Mouse (Mus musculus) liver, embryonic 12.5 days (tissue): ENCODE data around the gene Ikbke. TPM values are rescaled to one million over a fixed set of nuclear protein-coding genes. Genes with fewer than 3 reads are reported as not detected.
"Not testable (repeated sequence)": the region's sequence is repeated elsewhere in the genome, so short reads cannot be mapped to it uniquely, and the experiment has no call there.

Experiments
- ATAC-seq: fragments of 200-750 bp; cut with Nextera tagmentation; 2 replicates; pipeline ENCODE4 v1.8.0; 2017; ENCODE audit warnings: moderate number of reproducible peaks, mild to moderate bottlenecking, moderate library complexity
- H3K27ac ChIP-seq: fragments of 300-500 bp; sonication (generic); 2 replicates; pipeline ENCODE4 v1.5.1; 2016; ENCODE audit warnings: mild to moderate bottlenecking
- H3K27me3 ChIP-seq: fragments of 300-500 bp; sonication (generic); replicated peaks from 2 replicates; pipeline ENCODE4 v1.6.1; 2016; ENCODE audit warnings: mild to moderate bottlenecking, moderate library complexity
- H3K36me3 ChIP-seq: fragments of 300-500 bp; sonication (generic); 2 replicates; pipeline ENCODE4 v1.6.1; 2016; ENCODE audit warnings: mild to moderate bottlenecking, moderate library complexity
- H3K4me1 ChIP-seq: fragments of 300-500 bp; sonication (generic); 2 replicates; pipeline ENCODE4 v1.6.1; 2016
- H3K4me2 ChIP-seq: fragments of 300-500 bp; sonication (generic); 2 replicates; pipeline ENCODE4 v1.6.1; 2016; ENCODE audit warnings: mild to moderate bottlenecking, moderate library complexity
- H3K4me3 ChIP-seq: fragments of 300-500 bp; sonication (generic); 2 replicates; pipeline ENCODE4 v1.5.1; 2016; ENCODE audit warnings: mild to moderate bottlenecking, moderate library complexity
- H3K9ac ChIP-seq: fragments of 300-500 bp; sonication (generic); 2 replicates; pipeline ENCODE4 v1.6.1; 2016; ENCODE audit warnings: mild to moderate bottlenecking, moderate library complexity
- H3K9me3 ChIP-seq: fragments of 300-500 bp; sonication (generic); replicated peaks from 2 replicates; pipeline ENCODE4 v1.6.1; 2016; ENCODE audit warnings: mild to moderate bottlenecking, moderate library complexity
- WGBS: fragments of 180-500 bp; shearing (Covaris S2); methylation state at CpG from one replicate; pipeline ENCODE4 v1.1.7; 2016; ENCODE audit not compliant: insufficient replicate concordance; 5-methylcytosine and 5-hydroxymethylcytosine counted together
- polyA plus RNA-seq: library from polyadenylated mRNA; unstranded; fragments of >200 nt; fragmentation: Nextera tagmentation; extraction: Ambion mirVana; gene quantifications from 2 replicates; pipeline ENCODE4 v1.2.1, GENCODE M21; 2016

Gene Ikbke
- polyA plus RNA-seq, 1 experiment from 2014 or later = 4.5 TPM

DNA sequence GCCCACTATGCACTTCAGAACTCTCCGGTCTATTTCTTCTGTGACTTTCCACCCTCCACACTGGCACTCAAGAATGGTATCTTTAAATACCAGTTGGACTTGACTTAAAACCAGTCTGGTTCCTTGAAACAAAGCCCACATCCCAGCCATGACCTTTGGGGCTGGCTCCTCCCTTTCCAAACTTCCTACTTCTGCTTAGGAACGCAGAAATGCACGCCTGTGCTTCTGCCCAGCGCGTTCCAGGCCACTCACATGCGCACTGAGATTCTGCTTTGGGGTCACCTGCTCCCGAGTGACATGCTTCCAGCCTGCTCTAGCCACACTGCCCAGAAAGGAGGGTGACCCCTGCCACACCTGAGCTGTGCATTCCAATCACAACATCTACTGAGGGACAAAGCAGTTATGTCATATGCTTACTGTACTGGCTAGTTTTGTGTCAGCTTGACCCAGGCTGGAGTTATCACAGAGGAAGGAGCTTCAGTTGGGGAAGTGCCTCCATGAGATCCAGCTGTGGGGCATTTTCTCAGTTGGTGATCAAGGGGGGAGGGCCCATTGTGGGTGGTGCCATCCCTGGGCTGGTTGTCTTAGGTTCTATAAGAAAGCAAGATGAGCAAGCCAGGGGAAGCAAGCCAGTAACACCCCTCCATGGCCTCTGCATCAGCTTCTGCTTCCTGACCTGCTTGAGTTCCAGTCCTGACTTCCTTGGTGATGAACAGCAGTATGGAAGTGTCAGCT, 26.7 kb downstream of the Ikbke start:
- H3K9ac ChIP-seq, H3K27ac ChIP-seq, H3K9me3 ChIP-seq, H3K36me3 ChIP-seq, H3K4me1 ChIP-seq, H3K4me2 ChIP-seq, H3K4me3 ChIP-seq, ATAC-seq: not testable (repeated sequence)
- WGBS = 46% methylated on average over 7 of the region's 7 CpGs
- peaks cover 41% of the 10 kb centered on the region for H3K27me3 ChIP-seq

DNA sequence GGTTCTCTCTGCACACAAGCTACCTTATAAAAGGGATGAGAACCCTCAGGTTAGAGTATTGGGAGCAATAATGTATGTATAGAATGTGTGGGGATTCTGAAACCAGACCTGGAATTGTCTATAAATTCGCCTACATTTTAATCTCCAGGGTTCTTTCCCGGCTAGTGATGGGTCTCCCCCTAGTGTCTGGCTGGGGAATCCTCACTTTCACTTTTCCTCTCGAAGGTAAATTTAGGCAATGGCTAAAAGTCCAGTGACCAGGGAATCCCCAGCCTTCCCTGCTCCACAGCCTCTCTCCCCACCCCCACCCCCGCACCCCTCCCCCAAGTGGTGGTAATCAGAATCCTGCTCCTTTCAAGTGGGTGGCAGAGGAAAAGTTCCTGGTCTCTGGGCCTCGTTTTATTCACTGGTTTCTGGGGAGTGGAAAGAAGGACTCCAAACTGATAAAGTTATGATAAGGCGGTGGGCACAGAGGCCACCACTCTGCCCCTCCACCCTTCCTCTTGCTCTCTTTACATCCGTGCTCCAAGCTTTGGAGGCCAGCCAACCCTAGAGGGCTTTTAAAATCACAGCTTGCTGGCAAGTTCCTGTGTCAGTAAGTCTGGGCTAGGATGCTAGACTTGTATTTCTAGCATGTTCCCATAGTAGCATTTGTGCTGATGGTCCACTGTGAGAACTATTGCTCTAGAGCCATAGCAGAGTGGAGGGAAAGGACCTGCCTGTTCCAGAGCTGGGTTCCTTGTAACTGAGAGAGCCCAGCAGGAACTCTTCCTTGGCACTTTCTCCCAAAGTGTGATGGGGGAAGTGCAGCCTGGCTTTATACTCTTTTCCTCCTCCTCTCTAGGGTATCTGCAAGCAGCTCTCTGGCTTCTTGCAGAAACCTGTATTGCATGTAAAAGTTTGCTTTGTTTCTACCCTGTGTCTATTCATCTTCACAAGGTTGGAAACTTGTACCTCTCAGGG, 32.7 kb downstream of the Ikbke start:
- peaks cover 25% of the 10 kb centered on the region for H3K4me1 ChIP-seq
- peaks cover 86% of the 10 kb centered on the region for H3K27me3 ChIP-seq
- no peak overlapping the region for H3K9ac ChIP-seq
- no peak overlapping the region for H3K27ac ChIP-seq
- H3K36me3 ChIP-seq = no peaks in the 10 kb centered on the region
- no peaks in the 10 kb centered on the region for H3K9me3 ChIP-seq
- ATAC-seq = no peak
- H3K4me3 ChIP-seq = peak overlapping the region; percentile 23; the same call in 1 of the 2 replicates
- 5% methylated on average over 7 of the region's 7 CpGs for WGBS
- peak overlapping the region; percentile 75 for H3K4me2 ChIP-seq

DNA sequence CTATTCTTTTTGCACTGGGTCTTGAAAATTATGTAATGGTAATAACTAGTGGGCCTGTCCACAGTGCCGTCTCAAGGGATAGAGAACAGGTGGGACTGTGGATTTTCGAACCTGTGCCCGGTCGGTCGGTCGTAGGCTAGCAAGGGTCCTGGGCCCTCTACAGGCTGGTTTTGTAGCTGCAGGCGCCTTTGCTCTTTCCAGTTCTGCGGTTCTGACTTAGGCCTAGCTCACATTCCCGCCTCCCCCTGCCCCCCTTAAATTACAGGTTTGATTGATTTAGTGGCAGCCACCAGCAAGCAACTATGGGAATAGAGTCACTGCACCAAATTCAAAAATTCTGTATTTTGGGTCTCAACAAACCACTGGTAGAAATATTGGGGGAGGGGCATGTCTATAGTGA, 33.5 kb downstream of the Ikbke start:
- WGBS = 4% methylated on average over 9 of the region's 9 CpGs
- no peaks in the 10 kb centered on the region for H3K36me3 ChIP-seq
- peaks cover 93% of the 10 kb centered on the region for H3K27me3 ChIP-seq
- no peak overlapping the region for H3K27ac ChIP-seq
- H3K4me2 ChIP-seq = peak overlapping the region; percentile 75
- no peak overlapping the region for H3K9ac ChIP-seq
- peaks cover 25% of the 10 kb centered on the region for H3K4me1 ChIP-seq
- peak; percentile 28; the same call in 1 of the 2 replicates for ATAC-seq
- H3K4me3 ChIP-seq = peak overlapping the region; percentile 60
- H3K9me3 ChIP-seq = no peaks in the 10 kb centered on the region

DNA sequence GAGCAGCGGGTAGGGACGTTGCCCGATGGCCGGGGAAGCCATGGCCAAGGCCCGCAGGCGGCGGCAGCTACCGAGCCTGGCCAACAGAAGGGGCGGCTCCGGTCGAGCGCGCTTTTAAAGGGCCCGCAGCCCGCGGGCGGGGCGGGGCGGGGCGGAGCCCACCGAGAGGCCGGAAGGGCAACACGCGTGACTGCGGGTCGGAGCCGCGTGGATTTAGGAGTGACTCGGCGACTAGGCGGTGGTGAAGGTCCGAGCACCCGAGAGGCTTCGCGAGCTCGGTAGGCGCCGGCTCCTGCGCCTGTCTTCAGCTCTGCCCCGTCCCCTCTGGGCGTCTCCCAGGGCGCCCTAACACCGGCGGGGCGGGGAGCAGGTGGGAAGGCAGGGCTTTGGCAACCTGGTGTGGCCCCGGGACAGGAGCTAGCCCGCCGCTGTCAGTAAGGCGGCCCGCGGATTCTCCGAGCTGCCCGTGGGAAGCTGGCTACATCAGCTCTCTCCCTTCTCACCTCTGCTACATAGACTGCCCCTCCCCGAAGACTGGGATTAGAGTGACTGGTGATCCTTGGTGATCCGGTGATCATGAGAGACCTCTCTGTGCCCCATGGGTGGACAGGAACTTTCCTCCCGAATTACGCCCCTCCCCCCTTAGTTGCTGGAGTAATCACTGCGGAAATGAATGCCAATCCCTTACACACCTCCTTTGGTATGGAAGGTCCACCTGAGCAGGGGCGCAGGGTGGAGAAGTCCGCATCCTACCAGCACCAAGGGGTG, 34.1 kb downstream of the Ikbke start, which contains the start of gene Rassf5:
Gene Rassf5, minus strand, starts transcription at position 170 of the 768 bp plus-strand sequence.
- Histone ChIP-seq H3K27ac (no peak within 1 kb of the TSS), H3K36me3 (no peaks in the 10 kb centered on the region), H3K27me3 (peaks cover 100% of the 10 kb centered on the region), H3K4me1 (peaks cover 25% of the 10 kb centered on the region), H3K9me3 (no peaks in the 10 kb centered on the region), H3K4me3 (peak within 1 kb of the TSS; percentile 60), H3K4me2 (peak within 1 kb of the TSS; percentile 75), H3K9ac (peak within 1 kb of the TSS; percentile 45)
- ATAC-seq = peak; percentile 51; the same call in 1 of the 2 replicates
- 1% methylated on average over 54 of the region's 60 CpGs for WGBS

DNA sequence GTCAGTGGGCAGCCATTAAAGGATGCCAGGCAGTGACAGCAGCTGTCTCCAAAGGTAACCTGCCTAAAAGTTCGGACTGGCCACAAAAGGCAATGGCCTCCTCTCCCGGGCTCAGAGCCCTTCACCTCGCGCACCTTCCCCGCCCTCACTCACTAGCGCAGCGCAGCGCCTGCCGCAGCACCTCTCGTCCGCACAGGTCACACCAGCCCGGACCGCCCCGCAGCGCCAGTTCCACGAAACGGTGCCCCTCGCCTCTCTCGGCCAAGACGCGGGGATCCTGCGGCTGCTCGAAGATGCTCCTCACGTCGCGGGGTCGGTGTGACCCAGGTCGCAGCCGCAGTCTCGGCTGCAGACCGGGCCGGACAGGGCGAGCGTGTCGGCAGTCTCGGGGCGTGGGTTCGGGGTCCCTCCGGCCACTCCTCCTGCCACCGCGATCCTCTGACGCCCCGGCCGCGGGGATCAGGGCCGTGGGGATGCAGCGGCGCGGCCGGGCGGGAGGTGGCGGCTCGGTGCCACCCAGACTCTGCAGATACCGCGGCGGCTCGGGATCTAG, 34.8 kb downstream of the Ikbke start:
- Histone ChIP-seq H3K4me2 (peak overlapping the region; percentile 75), H3K9me3 (no peaks in the 10 kb centered on the region), H3K4me1 (peaks cover 25% of the 10 kb centered on the region), H3K27me3 (peaks cover 100% of the 10 kb centered on the region), H3K9ac (peak overlapping the region; percentile 45), H3K27ac (no peak overlapping the region), H3K36me3 (no peaks in the 10 kb centered on the region), H3K4me3 (peak overlapping the region; percentile 60)
- ATAC-seq = no peak
- 3% methylated on average over 57 of the region's 57 CpGs for WGBS

DNA sequence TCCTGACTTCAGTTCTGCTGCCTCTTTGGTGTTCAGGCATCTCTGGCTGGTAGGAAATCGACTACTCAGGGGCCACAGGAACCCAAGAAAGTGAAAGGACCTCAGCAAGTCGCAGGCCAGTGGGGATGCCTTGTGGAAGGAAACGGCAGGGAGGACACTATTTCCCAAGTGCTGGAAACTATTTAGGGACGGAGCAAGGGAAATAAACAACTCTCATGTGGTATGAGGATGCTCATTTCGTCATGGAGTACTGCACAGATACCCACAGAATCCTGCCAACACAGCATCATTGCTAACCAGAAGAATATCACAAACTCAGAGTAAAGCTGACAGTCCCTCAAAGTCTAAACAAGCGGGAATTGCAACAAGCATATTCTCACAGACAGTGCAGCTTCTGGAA, 36.5 kb downstream of the Ikbke start:
- no peaks in the 10 kb centered on the region for H3K9me3 ChIP-seq
- no peaks in the 10 kb centered on the region for H3K36me3 ChIP-seq
- no peak overlapping the region for H3K9ac ChIP-seq
- peaks cover 25% of the 10 kb centered on the region for H3K4me1 ChIP-seq
- H3K4me3 ChIP-seq = no peak overlapping the region
- peaks cover 99% of the 10 kb centered on the region for H3K27me3 ChIP-seq
- H3K27ac ChIP-seq = no peak overlapping the region
- H3K4me2 ChIP-seq = no peak overlapping the region
- 30% methylated on average over 6 of the region's 6 CpGs for WGBS
- no peak for ATAC-seq

DNA sequence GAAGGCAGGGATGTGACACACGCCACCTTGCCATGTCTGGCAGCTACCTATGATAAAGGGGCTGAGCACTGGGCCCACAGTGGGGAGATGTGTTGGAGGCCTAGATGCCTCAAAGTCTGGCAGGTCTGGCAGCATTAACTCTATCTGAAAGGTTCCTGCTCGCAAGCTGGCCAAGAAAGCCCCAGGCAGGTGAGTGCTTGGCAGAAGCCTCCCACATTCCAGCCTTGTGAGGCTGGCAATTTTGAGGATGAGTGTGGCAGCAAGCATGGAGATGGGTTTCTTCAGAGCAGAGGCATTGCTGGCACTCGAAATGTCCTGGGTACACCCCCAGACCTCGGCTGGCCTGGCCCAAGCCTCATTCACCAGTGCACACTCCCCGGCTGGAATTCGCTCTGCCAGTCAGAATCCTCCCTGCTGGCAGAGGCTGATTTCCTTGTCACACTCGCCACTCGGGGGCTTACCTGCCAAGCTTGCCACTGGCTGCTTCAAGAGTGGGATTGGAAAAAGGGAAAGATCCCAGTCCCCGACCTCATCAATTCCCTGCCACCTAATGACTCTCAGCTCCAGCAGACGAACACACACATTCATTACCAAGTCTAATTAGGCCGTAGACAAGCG, 39.7 kb downstream of the Ikbke start:
- H3K9me3 ChIP-seq = no peaks in the 10 kb centered on the region
- H3K4me2 ChIP-seq = no peak overlapping the region
- no peak overlapping the region for H3K9ac ChIP-seq
- peaks cover 90% of the 10 kb centered on the region for H3K27me3 ChIP-seq
- ATAC-seq = no peak
- peaks cover 4% of the 10 kb centered on the region; the same call in 1 of the 2 replicates for H3K4me1 ChIP-seq
- 58% methylated on average over 12 of the region's 12 CpGs for WGBS
- H3K4me3 ChIP-seq = no peak overlapping the region
- no peaks in the 10 kb centered on the region for H3K36me3 ChIP-seq
- H3K27ac ChIP-seq = no peak overlapping the region

DNA sequence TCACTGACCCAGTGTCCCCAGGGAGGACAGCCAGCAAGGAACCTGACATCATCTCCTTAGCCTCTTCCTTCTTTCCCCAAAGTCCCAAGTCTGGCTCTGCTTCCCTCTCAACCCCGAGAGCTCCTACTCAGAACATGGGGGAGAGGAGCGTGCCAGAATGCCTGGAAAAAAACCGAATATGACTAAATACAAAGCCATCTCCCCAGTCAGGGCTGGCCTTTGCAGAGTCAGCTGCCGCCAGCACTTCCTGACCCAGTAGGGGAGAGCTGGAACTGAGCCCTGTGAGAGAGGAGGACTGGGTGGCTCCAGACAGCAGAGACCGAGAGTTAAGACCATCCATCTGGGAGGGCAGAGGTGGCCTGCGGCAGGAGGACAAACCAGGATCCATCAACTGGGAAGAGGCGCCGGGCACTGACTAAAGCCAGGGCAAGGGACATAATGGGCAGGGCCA, 40.5 kb downstream of the Ikbke start:
- Histone ChIP-seq H3K36me3 (no peaks in the 10 kb centered on the region), H3K4me1 (no peaks in the 10 kb centered on the region), H3K4me2 (no peak overlapping the region), H3K27me3 (peaks cover 86% of the 10 kb centered on the region), H3K9me3 (no peaks in the 10 kb centered on the region), H3K4me3 (no peak overlapping the region), H3K9ac (no peak overlapping the region), H3K27ac (no peak overlapping the region)
- WGBS = 54% methylated on average over 8 of the region's 8 CpGs
- 0 out of 2 replicates have a peak, but pooled peaks have one; percentile 20 for ATAC-seq

DNA sequence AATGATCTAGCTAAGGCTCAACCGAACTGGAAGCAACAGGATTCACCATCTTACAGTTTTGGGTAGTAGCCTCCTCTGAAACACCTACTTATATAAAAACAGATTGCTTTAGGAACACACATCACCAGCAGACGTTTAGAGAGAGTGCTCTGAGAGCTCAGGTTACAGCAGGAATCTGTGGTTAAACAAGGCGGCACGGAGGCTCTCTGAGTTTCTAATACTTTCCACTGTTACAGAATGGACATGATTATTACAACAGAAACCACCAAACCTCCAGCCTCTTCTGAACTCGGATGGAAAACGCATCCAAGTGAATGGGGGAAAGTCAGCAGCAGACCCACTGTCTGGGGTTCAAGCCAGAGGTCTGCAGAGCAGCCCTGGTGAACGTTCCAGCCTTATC, 43.3 kb downstream of the Ikbke start:
- Histone ChIP-seq H3K27ac (no peak overlapping the region), H3K4me2 (no peak overlapping the region), H3K27me3 (peaks cover 74% of the 10 kb centered on the region), H3K9ac (no peak overlapping the region), H3K4me1 (no peaks in the 10 kb centered on the region), H3K9me3 (no peaks in the 10 kb centered on the region), H3K4me3 (no peak overlapping the region), H3K36me3 (no peaks in the 10 kb centered on the region)
- ATAC-seq = no peak
- WGBS = 40% methylated on average over 7 of the region's 7 CpGs

DNA sequence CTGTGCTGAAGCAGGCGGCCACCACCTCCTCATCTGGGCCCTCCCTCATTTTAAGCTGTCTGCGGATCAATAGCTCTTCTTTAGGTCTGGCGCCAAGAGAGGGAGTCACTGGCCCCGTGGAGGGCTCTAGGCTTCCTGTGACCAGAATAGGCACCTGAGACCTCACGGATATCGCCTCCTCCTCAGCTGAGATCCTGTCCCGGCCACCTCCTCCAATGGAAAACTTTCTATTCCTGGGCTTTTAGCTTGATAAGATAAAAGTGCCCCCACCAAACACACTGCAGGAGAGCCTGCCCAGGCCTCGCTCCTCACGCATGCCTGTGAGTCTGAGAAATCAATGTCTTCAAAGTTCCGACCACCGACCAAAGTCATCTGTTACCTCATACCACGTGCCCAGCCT, 45.9 kb downstream of the Ikbke start:
- Histone ChIP-seq H3K4me1 (no peaks in the 10 kb centered on the region), H3K4me2 (no peak overlapping the region), H3K9me3 (no peaks in the 10 kb centered on the region), H3K27me3 (peaks cover 55% of the 10 kb centered on the region), H3K4me3 (no peak overlapping the region), H3K27ac (no peak overlapping the region), H3K9ac (no peak overlapping the region), H3K36me3 (no peaks in the 10 kb centered on the region)
- 39% methylated on average over 12 of the region's 12 CpGs for WGBS
- ATAC-seq = no peak

DNA sequence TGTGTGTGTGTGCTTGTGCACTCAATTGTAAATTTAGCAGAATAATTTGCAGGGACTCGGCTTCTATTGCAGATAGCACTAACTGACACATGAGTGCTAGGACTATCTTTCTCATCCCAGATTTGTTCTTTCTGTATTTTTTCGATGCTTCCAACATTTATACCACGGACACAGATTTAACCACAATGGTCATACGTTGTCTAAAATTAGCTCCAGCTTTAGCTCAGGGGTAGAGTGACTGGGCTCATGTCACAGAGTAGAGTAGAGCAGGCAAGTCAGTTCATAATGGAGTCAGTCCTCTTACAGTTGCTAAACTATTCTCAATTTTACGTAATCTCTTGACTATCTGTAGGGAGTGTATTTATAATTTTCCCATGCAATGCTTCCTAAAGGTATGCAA, 50.7 kb downstream of the Ikbke start:
- Histone ChIP-seq H3K27me3 (peaks cover 26% of the 10 kb centered on the region), H3K9ac (no peak overlapping the region), H3K4me2 (no peak overlapping the region), H3K4me3 (no peak overlapping the region), H3K36me3 (no peaks in the 10 kb centered on the region), H3K4me1 (no peaks in the 10 kb centered on the region), H3K9me3 (no peaks in the 10 kb centered on the region), H3K27ac (no peak overlapping the region)
- 60% methylated on average over 5 of the region's 5 CpGs for WGBS
- ATAC-seq = no peak
